Mouse (Mus musculus) stomach, postnatal 0 days (tissue): Measurements from ENCODE around the gene Rab11b. TPM values are rescaled to one million over a fixed set of nuclear protein-coding genes. Genes with fewer than 3 reads are reported as not detected.

Experiments used
- ATAC-seq: fragments of 200-750 bp; cut with Nextera tagmentation; 2 replicates; pipeline ENCODE4 v1.8.0; 2017; ENCODE audit not compliant: low FRiP score, low TSS enrichment
- DNase-seq: peaks from one replicate; pipeline ENCODE4 v3.0.0-alpha.2; 2016; ENCODE audit warnings: low spot score
- H3K27ac ChIP-seq: fragments of 300-500 bp; sonication (generic); replicated peaks from 2 replicates; pipeline ENCODE4 v1.5.1; 2014; ENCODE audit warnings: mild to moderate bottlenecking, control low read depth
- H3K27me3 ChIP-seq: fragments of 300-500 bp; sonication (generic); 2 replicates; pipeline ENCODE4 v1.6.1; 2014; ENCODE audit warnings: low read length; ENCODE audit not compliant: control insufficient read depth, insufficient read depth
- H3K36me3 ChIP-seq: fragments of 300-500 bp; sonication (generic); 2 replicates; pipeline ENCODE4 v1.6.1; 2014; ENCODE audit warnings: low read length, mixed read lengths; ENCODE audit not compliant: control insufficient read depth, insufficient read depth
- H3K4me1 ChIP-seq: fragments of 300-500 bp; sonication (generic); replicated peaks from 2 replicates; pipeline ENCODE4 v1.6.1; 2014; ENCODE audit warnings: antibody characterized with exemption; ENCODE audit not compliant: control insufficient read depth, insufficient read depth
- H3K4me2 ChIP-seq: fragments of 300-500 bp; sonication (generic); replicated peaks from 2 replicates; pipeline ENCODE4 v1.6.1; 2014; ENCODE audit warnings: low read depth, mild to moderate bottlenecking, control low read depth, moderate library complexity
- H3K4me3 ChIP-seq: fragments of 300-500 bp; sonication (generic); 2 replicates; pipeline ENCODE4 v1.5.1; 2014; ENCODE audit warnings: low read depth, low read length, control low read depth
- H3K9ac ChIP-seq: fragments of 300-500 bp; sonication (generic); 2 replicates; pipeline ENCODE4 v1.6.1; 2014; ENCODE audit warnings: mild to moderate bottlenecking, low read length, control low read depth, mixed read lengths
- H3K9me3 ChIP-seq: fragments of 300-500 bp; sonication (generic); 2 replicates; pipeline ENCODE4 v1.6.1; 2016; ENCODE audit warnings: low read length; ENCODE audit not compliant: control insufficient read depth
- CTCF ChIP-seq: IDR thresholded peaks from 2 replicates; pipeline ENCODE4 v1.5.1; 2016; ENCODE audit warnings: antibody characterized with exemption, low read depth, mild to moderate bottlenecking, moderate library complexity
- EP300 ChIP-seq: optimal IDR thresholded peaks from 2 replicates; pipeline ENCODE3; 2016; ENCODE audit warnings: antibody characterized with exemption
- WGBS: fragments of 180-500 bp; shearing (Covaris S2); extraction: QIAGEN DNeasy Blood & Tissue Kit; methylation state at CpG from one replicate; pipeline ENCODE4 v1.1.7; 2014; 5-methylcytosine and 5-hydroxymethylcytosine counted together
- polyA plus RNA-seq: library from polyadenylated mRNA; unstranded; fragments of >200 nt; fragmentation: Nextera tagmentation; extraction: Ambion mirVana; gene quantifications from 2 replicates; pipeline ENCODE4 v1.2.1, GENCODE M21; 2015

The Rab11b gene
- polyA plus RNA-seq, 1 experiment from 2014 or later, result 164 TPM

DNA sequence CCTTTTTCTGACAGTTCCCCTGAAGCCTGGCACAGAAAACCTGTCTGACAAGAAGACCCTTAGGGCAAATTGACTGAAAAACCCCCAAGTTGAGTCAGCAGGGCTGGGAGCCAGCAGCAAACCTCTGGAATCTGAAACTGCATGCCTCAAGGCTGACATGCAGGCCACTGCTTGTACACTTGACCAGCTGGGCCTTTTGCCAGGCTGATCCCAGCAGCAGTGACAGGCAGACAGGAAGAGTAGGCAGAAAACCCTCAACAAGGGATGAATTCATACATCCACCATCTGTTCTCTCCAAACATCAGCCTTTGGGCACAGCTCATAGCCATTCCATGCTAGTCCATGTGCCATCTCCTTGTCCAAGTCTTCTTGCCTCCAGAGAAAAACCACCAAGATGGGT, 23.1 kb upstream of the Rab11b start:
- peak; percentile 60 for TF ChIP-seq EP300
- TF ChIP-seq CTCF, result no peak
- H3K9ac ChIP-seq, result no peak overlapping the region
- no peaks in the 10 kb centered on the region for H3K27me3 ChIP-seq
- H3K36me3 ChIP-seq, result no peaks in the 10 kb centered on the region
- no peak overlapping the region for H3K4me2 ChIP-seq
- no peak for ATAC-seq
- no peak overlapping the region for H3K4me3 ChIP-seq
- no peak overlapping the region for H3K27ac ChIP-seq
- DNase-seq, result peak; percentile 64
- no peaks in the 10 kb centered on the region for H3K9me3 ChIP-seq
- H3K4me1 ChIP-seq, result peaks cover 29% of the 10 kb centered on the region

DNA sequence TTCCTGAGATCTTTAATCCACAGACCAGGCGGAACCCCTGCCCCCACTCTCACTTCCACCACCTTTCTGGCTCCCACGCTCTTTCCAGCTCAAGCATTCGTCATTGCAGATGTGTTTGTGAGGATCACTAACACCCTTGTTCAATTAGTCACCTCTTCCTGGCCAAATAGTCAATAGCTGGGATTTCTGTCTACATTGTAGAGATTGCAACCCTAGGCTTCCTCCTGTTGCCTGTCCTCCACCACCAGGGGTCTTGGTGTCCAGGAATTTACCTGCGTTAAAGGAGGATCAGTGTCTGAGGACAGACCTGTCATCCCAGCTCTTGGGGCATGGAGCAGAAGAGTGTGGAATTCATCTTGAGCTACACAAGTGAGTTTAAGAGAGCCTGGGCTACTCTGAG, 21.7 kb upstream of the Rab11b start:
- Histone ChIP-seq H3K4me3 (no peak overlapping the region; the same call in 1 of the 2 replicates), H3K4me2 (peak overlapping the region; percentile 75), H3K27me3 (no peaks in the 10 kb centered on the region), H3K36me3 (no peaks in the 10 kb centered on the region), H3K9ac (peak overlapping the region; percentile 69), H3K27ac (peak overlapping the region; percentile 84; the same call in 1 of the 2 replicates), H3K9me3 (no peaks in the 10 kb centered on the region), H3K4me1 (peaks cover 31% of the 10 kb centered on the region)
- 31% methylated on average over 4 of the region's 4 CpGs for WGBS
- DNase-seq (no peak), ATAC-seq (no peak)
- TF ChIP-seq EP300 (no peak), CTCF (peak; percentile 39)

DNA sequence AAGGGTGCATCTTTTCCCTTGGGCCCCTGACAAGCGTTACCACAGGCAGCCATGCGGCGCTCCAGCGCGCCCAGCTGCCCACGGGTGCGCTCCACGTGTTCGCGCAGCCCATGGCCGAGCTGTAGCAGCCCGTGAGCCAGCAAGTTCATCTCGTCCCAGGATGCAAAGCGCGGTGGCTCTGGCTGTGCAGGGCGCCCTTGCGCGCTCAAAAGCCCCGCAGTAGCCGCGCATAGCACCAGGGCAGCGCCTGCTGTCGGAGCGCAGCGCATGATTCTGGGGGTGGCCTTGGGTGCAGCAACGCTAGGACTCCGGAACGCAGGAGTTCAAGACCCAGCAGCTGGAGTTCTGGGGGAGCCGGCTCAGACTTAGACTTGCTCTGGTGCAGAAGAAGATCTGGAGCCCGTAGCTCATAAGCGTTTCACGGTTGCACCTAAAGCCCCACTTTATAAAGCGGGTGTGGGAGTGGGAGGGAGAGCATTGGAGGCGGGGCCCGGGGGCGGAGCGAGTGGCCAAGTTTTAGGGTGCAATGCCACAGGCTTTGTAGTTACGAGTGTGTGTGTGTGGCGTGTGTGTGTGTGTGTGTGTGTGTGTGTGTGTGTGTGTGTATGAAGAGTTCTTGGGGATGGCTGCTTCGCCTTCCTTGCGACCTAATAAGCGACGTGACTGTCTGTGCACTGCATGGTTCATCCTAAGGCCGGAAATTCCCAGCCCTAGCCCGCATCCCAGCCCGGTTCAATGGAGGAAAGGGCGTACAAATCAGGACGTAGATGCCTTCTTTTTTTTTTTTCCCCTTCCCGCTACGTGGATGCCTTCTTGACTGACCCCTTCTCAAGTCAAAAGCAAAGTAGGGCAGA, 21.0 kb upstream of the Rab11b start, which contains the start of gene Angptl4:
TSS of gene Angptl4 (minus strand) at position 707 of the 854 bp plus-strand sequence.
- peak within 1 kb of the TSS; percentile 75 for H3K4me2 ChIP-seq
- TF ChIP-seq CTCF (peak; percentile 22; the same call in 1 of the 2 replicates), EP300 (no peak)
- H3K4me3 ChIP-seq, result peak within 1 kb of the TSS; percentile 43
- peaks cover 31% of the 10 kb centered on the region for H3K4me1 ChIP-seq
- ATAC-seq, result peak; percentile 76
- H3K9ac ChIP-seq, result peak within 1 kb of the TSS; percentile 69
- no peaks in the 10 kb centered on the region for H3K36me3 ChIP-seq
- no peaks in the 10 kb centered on the region for H3K27me3 ChIP-seq
- 1% methylated on average over 48 of the region's 50 CpGs for WGBS
- DNase-seq, result peak; percentile 61
- H3K27ac ChIP-seq, result peak within 1 kb of the TSS; percentile 84
- no peaks in the 10 kb centered on the region for H3K9me3 ChIP-seq

DNA sequence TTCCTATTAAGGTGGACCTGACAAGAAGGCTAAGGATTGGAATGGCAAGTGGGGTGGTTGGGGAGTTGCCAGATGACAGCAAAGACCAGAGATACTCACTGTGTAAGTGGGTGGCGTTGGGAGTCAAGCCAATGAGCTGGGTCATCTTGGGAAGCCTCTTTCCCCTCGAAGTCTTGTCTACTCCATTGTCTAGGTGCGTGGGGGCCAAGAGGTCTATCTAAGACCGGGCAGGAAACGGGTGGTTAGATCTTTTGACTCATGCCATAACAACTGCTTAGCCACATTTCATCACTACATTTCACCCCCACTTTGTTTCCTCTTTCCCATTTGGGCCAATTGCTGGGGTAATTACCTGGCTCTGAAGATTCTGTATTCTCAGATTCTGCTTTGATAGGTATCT, 20.1 kb upstream of the Rab11b start:
- Histone ChIP-seq H3K9ac (peak overlapping the region; percentile 69), H3K4me1 (peaks cover 31% of the 10 kb centered on the region)
- 88% methylated on average over 5 of the region's 5 CpGs for WGBS

DNA sequence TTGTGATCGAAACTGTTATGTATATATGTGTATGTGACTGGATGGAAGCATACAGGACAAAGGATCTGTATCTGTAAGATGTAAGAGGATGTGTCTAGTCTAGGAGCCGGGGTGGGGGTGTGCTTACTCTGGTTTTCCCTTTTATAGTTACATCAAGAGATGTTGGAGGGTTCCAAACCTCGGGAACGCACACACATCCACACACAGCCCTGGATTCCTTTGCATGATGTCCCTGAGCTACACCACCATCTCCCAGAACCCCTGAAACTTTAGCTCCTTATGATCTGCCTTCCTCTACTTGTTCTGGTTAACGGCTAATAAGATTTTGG, 19.6 kb upstream of the Rab11b start:
- H3K36me3 ChIP-seq, result no peaks in the 10 kb centered on the region
- peaks cover 31% of the 10 kb centered on the region for H3K4me1 ChIP-seq
- H3K9ac ChIP-seq, result peak overlapping the region; percentile 69; the same call in 1 of the 2 replicates
- DNase-seq (no peak), ATAC-seq (no peak)
- TF ChIP-seq CTCF (no peak), EP300 (no peak)
- peak overlapping the region; percentile 75 for H3K4me2 ChIP-seq
- WGBS, result 57% methylated on average over 5 of the region's 5 CpGs
- no peaks in the 10 kb centered on the region for H3K27me3 ChIP-seq
- no peaks in the 10 kb centered on the region for H3K9me3 ChIP-seq
- peak overlapping the region; percentile 43; the same call in 1 of the 2 replicates for H3K4me3 ChIP-seq
- peak overlapping the region; percentile 84 for H3K27ac ChIP-seq

More for the DNA sequence above, 20.1 kb upstream of the Rab11b start:
- peak overlapping the region; percentile 75 for H3K4me2 ChIP-seq
- H3K27ac ChIP-seq, result peak overlapping the region; percentile 84
- no peaks in the 10 kb centered on the region for H3K36me3 ChIP-seq
- H3K27me3 ChIP-seq, result no peaks in the 10 kb centered on the region
- DNase-seq (no peak), ATAC-seq (no peak)
- H3K4me3 ChIP-seq, result peak overlapping the region; percentile 43
- TF ChIP-seq EP300 (no peak), CTCF (no peak)
- H3K9me3 ChIP-seq, result no peaks in the 10 kb centered on the region
